Mouse (Mus musculus): ENCODE results near the gene Hsd17b14. TPM values are rescaled to one million over a fixed set of nuclear protein-coding genes. Genes with fewer than 3 reads are reported as not detected.
"Not testable (repeated sequence)": the region's sequence is repeated elsewhere in the genome, so short reads cannot be mapped to it uniquely, and the experiment has no call there.

Gene Hsd17b14
- polyA plus RNA-seq (2016; fragmentation: Nextera tagmentation; extraction: Ambion mirVana) = 0.87 and 0.92 TPM in 2 replicates

DNA sequence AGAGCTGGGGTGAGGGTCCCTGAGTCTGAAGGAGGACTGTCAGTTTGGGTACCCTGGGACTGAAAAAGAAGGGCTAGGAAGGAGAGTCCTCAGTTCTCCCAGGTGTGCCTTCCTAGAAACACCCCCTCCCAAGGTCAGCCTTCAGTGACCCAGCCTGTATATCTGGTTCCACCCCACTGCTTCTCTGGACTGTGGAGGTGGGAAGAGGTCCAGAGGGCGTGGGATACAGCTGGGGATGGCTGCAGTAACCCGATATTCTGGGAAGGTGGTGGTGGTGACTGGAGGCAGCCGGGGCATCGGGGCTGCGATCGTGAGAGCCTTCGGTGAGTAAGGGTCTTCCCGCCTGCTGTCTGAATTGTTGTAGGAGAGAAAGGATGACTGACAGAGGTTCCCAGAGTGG is at the start of gene Hsd17b14:
Gene Hsd17b14 (plus strand): TSS at position 150 of the 400 bp plus-strand sequence.
- H3K27ac ChIP-seq (replicated peaks) = no peak within 1 kb of the TSS

DNA sequence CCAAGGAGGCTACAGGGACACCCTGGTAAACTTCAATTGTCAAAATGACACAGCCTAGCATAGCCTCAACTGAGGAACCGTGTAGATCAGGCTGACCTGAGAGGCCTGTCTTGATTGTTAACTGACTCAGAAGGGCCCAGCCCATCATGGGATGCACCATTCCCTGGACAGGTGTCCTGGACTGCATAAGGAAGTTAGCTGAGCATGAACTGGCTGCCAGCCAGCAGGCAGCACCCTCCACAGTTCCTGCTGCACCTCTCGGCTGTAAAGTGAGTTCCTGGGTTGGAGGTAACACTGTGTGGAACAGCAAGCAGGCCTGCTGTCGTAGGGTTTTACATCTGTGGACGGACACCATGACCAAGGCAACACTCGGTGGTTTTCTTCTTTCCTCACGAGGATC is 47.1 kb upstream of the Hsd17b14 start:
- H3K27me3 ChIP-seq (replicated peaks; ENCODE audit: low read depth, poor library complexity, severe bottlenecking) = no peaks in the 10 kb centered on the region
- no peak overlapping the region for H3K27ac ChIP-seq (replicated peaks)
- WGBS = 92% methylated on average over 6 of the region's 6 CpGs
- H3K4me1 ChIP-seq = peaks cover 25% of the 10 kb centered on the region
- no peaks in the 10 kb centered on the region for H3K9me3 ChIP-seq
- no peak overlapping the region for H3K4me3 ChIP-seq
- no peak for DNase-seq (ENCODE audit: low spot score)
- peaks cover 51% of the 10 kb centered on the region for H3K36me3 ChIP-seq (replicated peaks)

More for the DNA sequence above, at the start of gene Hsd17b14:
- 33% methylated on average over 8 of the region's 8 CpGs for WGBS
- Histone ChIP-seq H3K4me1 (peaks cover 26% of the 10 kb centered on the region), H3K4me3 (no peak within 1 kb of the TSS), H3K27me3 (replicated peaks; ENCODE audit: low read depth, poor library complexity, severe bottlenecking) (no peaks in the 10 kb centered on the region), H3K9me3 (no peaks in the 10 kb centered on the region), H3K36me3 (replicated peaks) (no peaks in the 10 kb centered on the region)
- no peak for DNase-seq (ENCODE audit: low spot score)

DNA sequence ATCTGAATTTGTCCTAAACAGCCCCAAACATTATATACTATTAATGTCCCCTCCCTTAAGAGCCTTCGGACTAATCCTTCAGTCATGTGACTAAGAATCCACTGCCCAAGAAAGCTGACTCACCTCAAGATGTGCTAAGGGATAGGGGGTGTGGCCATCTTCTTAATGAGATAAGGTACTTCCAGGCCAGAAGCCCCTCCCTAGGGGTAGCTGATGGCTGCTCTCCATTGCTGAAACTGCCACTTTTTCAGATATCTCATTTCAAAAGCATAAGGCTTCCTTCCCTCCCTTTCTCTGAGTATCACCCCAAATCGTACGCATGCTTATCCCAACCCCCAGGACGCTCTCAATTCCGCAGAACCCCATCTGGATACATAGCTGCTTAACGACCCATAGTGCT is 46.1 kb upstream of the Hsd17b14 start:
- Histone ChIP-seq H3K27me3 (replicated peaks; ENCODE audit: low read depth, poor library complexity, severe bottlenecking) (no peaks in the 10 kb centered on the region), H3K36me3 (replicated peaks) (peaks cover 42% of the 10 kb centered on the region), H3K9me3 (no peaks in the 10 kb centered on the region), H3K4me3 (peak overlapping the region; percentile 84; the same call in 1 of the 2 replicates), H3K4me1 (peaks cover 21% of the 10 kb centered on the region), H3K27ac (replicated peaks) (no peak overlapping the region)
- no peak for DNase-seq (ENCODE audit: low spot score)
- 94% methylated on average over 6 of the region's 6 CpGs for WGBS

- Histone ChIP-seq H3K4me1 (peaks cover 24% of the 10 kb centered on the region), H3K27me3 (replicated peaks; ENCODE audit: low read depth, poor library complexity, severe bottlenecking) (no peaks in the 10 kb centered on the region), H3K36me3 (replicated peaks) (peaks cover 36% of the 10 kb centered on the region), H3K4me3 (peak overlapping the region; percentile 84), H3K9me3 (no peaks in the 10 kb centered on the region), H3K27ac (replicated peaks) (peak overlapping the region; percentile 93)
- 46% methylated on average over 19 of the region's 19 CpGs for WGBS
- DNase-seq (ENCODE audit: low spot score) = no peak
Measured at GRCm38 (mm10) chr7:45509181-45509882, 45.4 kb upstream of the Hsd17b14 start.

DNA sequence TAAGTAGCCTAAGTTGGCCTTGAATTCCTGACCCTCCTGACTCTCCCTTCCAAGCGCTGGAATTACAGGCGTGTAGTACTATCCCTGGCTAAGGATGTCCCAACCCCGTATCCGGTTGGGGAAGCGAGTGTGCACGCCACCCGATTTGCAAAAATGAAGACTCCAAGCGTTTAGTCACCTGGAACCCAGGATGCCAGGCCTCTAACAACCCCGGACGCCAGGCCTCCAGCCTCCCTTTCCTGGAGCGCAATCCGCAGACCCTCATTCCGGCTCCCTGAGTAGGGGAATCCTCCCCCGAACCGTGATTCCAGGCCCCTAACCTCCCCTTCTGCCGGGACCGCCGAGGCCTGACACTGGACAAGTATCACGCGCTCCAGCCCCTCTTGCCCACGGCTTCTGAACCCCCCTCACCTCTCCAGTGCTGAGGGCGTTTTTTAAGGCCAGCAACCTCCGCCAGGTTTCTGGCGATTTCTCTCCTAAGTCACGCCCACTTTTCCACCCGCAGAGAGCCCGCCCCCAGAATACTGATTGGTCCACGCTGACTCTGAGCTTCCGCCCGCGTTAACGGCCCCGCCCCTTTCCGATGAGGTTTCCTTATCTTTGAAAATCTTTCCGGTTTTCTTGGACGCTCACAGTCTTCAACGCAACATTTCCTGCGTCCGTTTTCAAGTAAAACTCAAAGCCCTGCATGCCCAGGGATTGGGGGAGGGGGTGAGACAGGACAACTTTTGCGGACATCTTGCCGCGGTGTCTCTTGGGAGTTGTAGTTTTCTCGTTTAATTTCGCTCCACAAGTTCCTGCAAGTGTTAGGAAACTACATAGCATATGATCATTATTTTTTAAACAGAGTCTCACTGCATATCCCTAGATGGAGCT is 44.5 kb upstream of the Hsd17b14 start, which contains the start of gene Nucb1:
Gene Nucb1 (minus strand): TSS at position 495 of the 876 bp plus-strand sequence.
- under 1% methylated on average over 44 of the region's 44 CpGs for WGBS
- Histone ChIP-seq H3K36me3 (replicated peaks) (peaks cover 28% of the 10 kb centered on the region), H3K4me3 (peak within 1 kb of the TSS; percentile 84), H3K4me1 (peaks cover 31% of the 10 kb centered on the region), H3K9me3 (no peaks in the 10 kb centered on the region), H3K27ac (replicated peaks) (peak within 1 kb of the TSS; percentile 93), H3K27me3 (replicated peaks; ENCODE audit: low read depth, poor library complexity, severe bottlenecking) (no peaks in the 10 kb centered on the region)
- peak; percentile 92 for DNase-seq (ENCODE audit: low spot score)

GRCm38 (mm10) chr7:45514411-45514810 is 40.3 kb upstream of the Hsd17b14 start:
- no peak for DNase-seq (ENCODE audit: low spot score)

GRCm38 (mm10) chr7:45515436-45515835 is 39.3 kb upstream of the Hsd17b14 start:
- Histone ChIP-seq H3K4me3 (peak overlapping the region; percentile 31), H3K36me3 (replicated peaks) (no peaks in the 10 kb centered on the region), H3K27ac (replicated peaks) (peak overlapping the region; percentile 66), H3K27me3 (replicated peaks; ENCODE audit: low read depth, poor library complexity, severe bottlenecking) (no peaks in the 10 kb centered on the region), H3K9me3 (no peaks in the 10 kb centered on the region), H3K4me1 (peaks cover 23% of the 10 kb centered on the region)
- DNase-seq (ENCODE audit: low spot score) = peak; percentile 66
- 23% methylated on average over 16 of the region's 16 CpGs for whole genome bisulfite sequencing

More at GRCm38 (mm10) chr7:45514411-45514810, 40.3 kb upstream of the Hsd17b14 start:
- H3K36me3 ChIP-seq (replicated peaks) = no peaks in the 10 kb centered on the region
- no peak overlapping the region for H3K4me3 ChIP-seq
- WGBS = 81% methylated on average over 7 of the region's 7 CpGs
- H3K27ac ChIP-seq (replicated peaks) = no peak overlapping the region; the same call in 1 of the 2 replicates
- peaks cover 29% of the 10 kb centered on the region for H3K4me1 ChIP-seq
- H3K27me3 ChIP-seq (replicated peaks; ENCODE audit: low read depth, poor library complexity, severe bottlenecking) = no peaks in the 10 kb centered on the region
- H3K9me3 ChIP-seq = no peaks in the 10 kb centered on the region

DNA sequence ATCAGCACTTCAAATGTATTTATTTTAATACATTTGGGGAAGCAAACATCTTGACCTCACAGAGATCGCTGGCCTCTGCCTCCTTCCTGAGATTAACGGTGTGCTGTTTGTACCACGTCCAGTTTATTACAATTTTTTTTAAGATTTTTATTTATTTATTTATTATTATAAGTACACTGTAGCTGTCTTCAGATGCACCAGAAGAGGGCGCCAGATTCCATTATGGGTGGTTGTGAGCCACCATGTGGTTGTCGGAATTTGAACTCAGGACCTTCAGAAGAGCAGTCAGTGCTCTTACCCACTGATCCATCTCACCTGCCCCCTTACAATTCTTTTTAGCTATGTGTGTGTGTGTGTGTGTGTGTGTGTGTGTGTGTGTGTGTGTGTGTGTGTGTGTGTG is 37.8 kb upstream of the Hsd17b14 start:
- not testable (repeated sequence) for H3K9me3 ChIP-seq; H3K4me3 ChIP-seq; H3K36me3 ChIP-seq (replicated peaks); H3K27me3 ChIP-seq (replicated peaks; ENCODE audit: low read depth, poor library complexity, severe bottlenecking); DNase-seq (ENCODE audit: low spot score); H3K27ac ChIP-seq (replicated peaks)
- H3K4me1 ChIP-seq = peaks cover 24% of the 10 kb centered on the region
- 70% methylated on average over 5 of the region's 5 CpGs for WGBS

DNA sequence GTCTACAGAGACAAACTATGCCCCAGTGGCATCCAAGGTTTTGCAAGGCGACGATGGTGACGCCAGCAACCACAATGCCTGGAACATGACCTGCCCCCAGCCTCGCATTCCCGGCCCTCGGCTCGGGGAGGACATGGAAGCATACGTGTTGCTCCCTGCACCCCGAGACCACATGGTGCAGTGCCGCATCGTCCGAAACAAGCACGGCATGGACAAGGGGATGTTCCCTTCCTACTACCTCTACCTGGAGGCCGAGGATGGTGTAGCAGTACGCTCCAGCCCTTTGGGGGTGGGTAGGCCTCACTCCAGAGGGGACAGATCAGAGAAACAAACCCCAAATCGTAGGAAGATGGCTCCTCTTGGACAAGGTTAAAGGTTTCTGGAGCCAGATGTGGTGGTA is 36.1 kb upstream of the Hsd17b14 start:
- H3K4me3 ChIP-seq = no peak overlapping the region
- 92% methylated on average over 16 of the region's 16 CpGs for WGBS

DNA sequence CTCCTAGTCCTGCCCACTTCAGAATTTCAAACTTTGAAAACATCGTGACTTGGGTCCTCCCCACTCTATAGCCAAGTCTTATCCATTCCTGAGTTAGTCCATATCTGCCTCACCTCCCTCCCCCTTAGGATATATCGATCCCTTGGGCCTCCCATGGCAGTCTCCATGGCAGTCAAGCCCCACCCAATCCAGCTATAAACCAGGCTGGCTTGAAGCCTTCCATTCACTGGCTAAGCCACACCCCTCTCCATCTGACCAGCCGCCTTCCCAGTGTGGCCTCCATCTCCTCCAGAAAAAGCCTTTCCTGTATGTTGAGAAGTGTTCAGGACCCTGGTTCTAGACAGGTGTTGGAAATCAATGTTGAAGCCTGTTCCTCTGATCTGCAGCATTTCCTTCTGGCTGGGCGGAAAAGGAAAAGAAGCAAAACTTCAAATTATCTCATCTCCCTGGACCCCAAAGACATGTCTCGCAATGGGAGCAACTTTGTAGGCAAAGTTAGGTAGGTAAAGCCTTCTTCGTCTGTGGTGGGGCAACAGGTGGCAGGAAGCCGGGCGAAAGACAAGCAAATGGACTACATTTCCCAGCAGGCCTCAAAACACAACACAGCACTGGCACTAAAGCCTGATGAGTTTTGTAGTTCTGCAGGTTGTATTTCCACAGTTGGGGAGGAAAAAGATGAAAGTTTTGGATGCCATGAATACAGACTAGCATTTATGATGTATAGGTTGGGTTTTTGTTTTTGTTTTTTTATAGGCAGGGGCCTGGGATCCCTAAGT is 35.2 kb upstream of the Hsd17b14 start:
- Histone ChIP-seq H3K27ac (replicated peaks) (no peak overlapping the region), H3K4me3 (no peak overlapping the region), H3K9me3 (no peaks in the 10 kb centered on the region), H3K4me1 (peaks cover 40% of the 10 kb centered on the region), H3K36me3 (replicated peaks) (peaks cover 19% of the 10 kb centered on the region), H3K27me3 (replicated peaks; ENCODE audit: low read depth, poor library complexity, severe bottlenecking) (no peaks in the 10 kb centered on the region)
- WGBS = 80% methylated on average over 8 of the region's 8 CpGs
- DNase-seq (ENCODE audit: low spot score) = no peak

More for the DNA sequence above, 36.1 kb upstream of the Hsd17b14 start:
- H3K9me3 ChIP-seq = no peaks in the 10 kb centered on the region
- no peak for DNase-seq (ENCODE audit: low spot score)
- peaks cover 11% of the 10 kb centered on the region for H3K36me3 ChIP-seq (replicated peaks)
- no peak overlapping the region for H3K27ac ChIP-seq (replicated peaks)
- peaks cover 38% of the 10 kb centered on the region for H3K4me1 ChIP-seq
- no peaks in the 10 kb centered on the region for H3K27me3 ChIP-seq (replicated peaks; ENCODE audit: low read depth, poor library complexity, severe bottlenecking)

DNA sequence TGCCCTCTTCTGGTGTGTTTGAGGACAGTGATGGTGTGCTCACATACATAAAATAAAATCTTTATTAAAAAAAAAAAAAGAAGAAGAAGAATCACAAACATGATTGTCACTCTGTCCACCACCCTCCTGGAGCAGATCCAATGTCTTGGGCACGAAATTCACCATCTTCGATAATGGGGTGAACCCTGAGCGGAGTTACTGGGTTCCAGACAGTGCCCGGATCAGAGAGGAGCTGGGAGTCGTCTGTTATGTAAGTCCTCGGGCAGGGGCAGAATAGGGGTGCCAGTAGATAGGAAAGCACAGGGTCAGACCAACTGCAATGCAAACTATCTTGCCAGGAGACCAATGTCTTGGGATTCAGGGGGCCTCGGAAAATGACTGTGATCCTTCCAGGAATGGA is 34.1 kb upstream of the Hsd17b14 start:
- no peaks in the 10 kb centered on the region for H3K9me3 ChIP-seq
- no peak for DNase-seq (ENCODE audit: low spot score)
- 93% methylated on average over 7 of the region's 7 CpGs for WGBS
- no peak overlapping the region for H3K27ac ChIP-seq (replicated peaks)
- H3K4me1 ChIP-seq = peaks cover 40% of the 10 kb centered on the region
- no peaks in the 10 kb centered on the region for H3K27me3 ChIP-seq (replicated peaks; ENCODE audit: low read depth, poor library complexity, severe bottlenecking)
- H3K36me3 ChIP-seq (replicated peaks) = peaks cover 22% of the 10 kb centered on the region
- H3K4me3 ChIP-seq = no peak overlapping the region

GRCm38 (mm10) chr7:45521728-45522184 is 32.9 kb upstream of the Hsd17b14 start:
- Histone ChIP-seq H3K4me3 (peak overlapping the region; percentile 67), H3K27me3 (replicated peaks; ENCODE audit: low read depth, poor library complexity, severe bottlenecking) (no peaks in the 10 kb centered on the region), H3K4me1 (peaks cover 33% of the 10 kb centered on the region), H3K36me3 (replicated peaks) (peaks cover 22% of the 10 kb centered on the region), H3K27ac (replicated peaks) (peak overlapping the region; percentile 92), H3K9me3 (no peaks in the 10 kb centered on the region)
- DNase-seq (ENCODE audit: low spot score) = peak; percentile 90
- WGBS = under 1% methylated on average over 28 of the region's 28 CpGs
